Mouse (Mus musculus): ENCODE data around the gene Lhfpl3.

DNA sequence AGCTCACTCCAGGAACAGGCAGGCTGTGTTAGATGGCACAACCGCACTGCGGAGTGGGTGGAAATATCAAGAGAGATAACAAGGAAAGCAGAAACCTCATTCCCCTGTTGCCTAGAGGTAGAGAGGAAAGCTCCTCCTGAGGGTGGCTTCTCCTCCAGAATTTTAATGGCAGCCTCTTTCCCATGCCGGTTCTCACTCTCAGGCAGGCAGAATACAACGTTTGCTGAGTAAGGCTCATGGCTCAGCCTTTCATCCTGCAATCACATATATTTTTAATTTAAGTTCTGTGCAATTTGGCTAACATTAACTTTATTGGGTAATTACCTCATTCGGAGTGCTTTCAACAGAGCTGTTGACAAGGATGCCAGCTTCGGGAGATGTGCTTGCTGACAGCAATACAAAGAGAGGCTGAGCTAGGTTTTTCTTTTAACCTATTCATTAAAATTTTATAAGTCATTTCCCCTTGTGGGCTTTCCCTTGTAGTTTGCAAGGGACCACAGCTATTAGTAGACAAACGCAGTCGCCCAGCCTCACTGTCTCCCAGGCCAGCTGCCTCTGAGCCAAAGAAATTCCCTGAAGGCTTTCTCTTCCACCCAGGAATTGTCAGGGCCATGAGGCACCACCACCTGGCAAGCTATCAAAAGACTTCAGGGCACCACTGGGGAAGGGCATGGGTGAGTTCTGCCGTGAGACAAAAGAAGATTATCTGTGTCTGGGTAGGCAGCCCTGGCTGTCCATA is 394.5 kb downstream of the Lhfpl3 start:
- TF ChIP-seq CTCF (IDR thresholded peaks at IDR 0.05; ENCODE audit: low read depth) (no peak), EP300 (IDR thresholded peaks at IDR 0.05; ENCODE audit: low read depth) (no peak)
